Mouse (Mus musculus) embryonic facial prominence, embryonic 14.5 days (tissue): ENCODE results near the gene Cul9. TPM values are rescaled to one million over a fixed set of nuclear protein-coding genes. Genes with fewer than 3 reads are reported as not detected.
A peak's percentile ranks its signal among the peaks of the same experiment; 100 is the strongest.

Experiments used
- ATAC-seq: fragments of 200-750 bp; cut with Nextera tagmentation; 2 replicates; pipeline ENCODE4 v1.8.0; 2017; ENCODE audit warnings: low read depth, moderate number of reproducible peaks, moderate TSS enrichment
- DNase-seq: peaks from one replicate; pipeline ENCODE4 v3.0.0-alpha.2; 2015; ENCODE audit warnings: low spot score
- H3K27ac ChIP-seq: fragments of 300-500 bp; sonication (generic); replicated peaks from 2 replicates; pipeline ENCODE4 v1.5.1; 2014; ENCODE audit warnings: low read depth, mild to moderate bottlenecking, low read length, moderate library complexity
- H3K27me3 ChIP-seq: fragments of 300-500 bp; sonication (generic); replicated peaks from 2 replicates; pipeline ENCODE4 v1.6.1; 2014; ENCODE audit warnings: low read length; ENCODE audit not compliant: control insufficient read depth, insufficient read depth
- H3K36me3 ChIP-seq: fragments of 300-500 bp; sonication (generic); 2 replicates; pipeline ENCODE4 v1.6.1; 2014; ENCODE audit warnings: low read length, mixed read lengths; ENCODE audit not compliant: control insufficient read depth, insufficient read depth
- H3K4me1 ChIP-seq: fragments of 300-500 bp; sonication (generic); 2 replicates; pipeline ENCODE4 v1.6.1; 2014; ENCODE audit warnings: antibody characterized with exemption, low read length; ENCODE audit not compliant: control insufficient read depth, insufficient read depth
- H3K4me2 ChIP-seq: fragments of 300-500 bp; sonication (generic); 2 replicates; pipeline ENCODE4 v1.6.1; 2014; ENCODE audit warnings: low read depth, mild to moderate bottlenecking, low read length, moderate library complexity, mixed read lengths
- H3K4me3 ChIP-seq: fragments of 300-500 bp; sonication (generic); 2 replicates; pipeline ENCODE4 v1.5.1; 2014; ENCODE audit warnings: low read depth, mild to moderate bottlenecking, low read length
- H3K9ac ChIP-seq: fragments of 300-500 bp; sonication (generic); 2 replicates; pipeline ENCODE4 v1.6.1; 2014; ENCODE audit warnings: low read depth, mild to moderate bottlenecking, low read length, moderate library complexity, mixed read lengths
- H3K9me3 ChIP-seq: fragments of 300-500 bp; sonication (generic); 2 replicates; pipeline ENCODE4 v1.6.1; 2016; ENCODE audit warnings: low read length; ENCODE audit not compliant: control insufficient read depth
- WGBS: fragments of 180-500 bp; shearing (Covaris S2); extraction: QIAGEN DNeasy Blood & Tissue Kit; methylation state at CpG from one replicate; pipeline ENCODE4 v1.1.7; 2014; 5-methylcytosine and 5-hydroxymethylcytosine counted together
- polyA plus RNA-seq: library from polyadenylated mRNA; unstranded; fragments of >200 nt; fragmentation: Nextera tagmentation; extraction: Ambion mirVana; gene quantifications from 2 replicates; pipeline ENCODE4 v1.2.1, GENCODE M21; 2014

Cul9 gene
- polyA plus RNA-seq, 1 experiment from 2014 or later = 5.5 TPM

DNA sequence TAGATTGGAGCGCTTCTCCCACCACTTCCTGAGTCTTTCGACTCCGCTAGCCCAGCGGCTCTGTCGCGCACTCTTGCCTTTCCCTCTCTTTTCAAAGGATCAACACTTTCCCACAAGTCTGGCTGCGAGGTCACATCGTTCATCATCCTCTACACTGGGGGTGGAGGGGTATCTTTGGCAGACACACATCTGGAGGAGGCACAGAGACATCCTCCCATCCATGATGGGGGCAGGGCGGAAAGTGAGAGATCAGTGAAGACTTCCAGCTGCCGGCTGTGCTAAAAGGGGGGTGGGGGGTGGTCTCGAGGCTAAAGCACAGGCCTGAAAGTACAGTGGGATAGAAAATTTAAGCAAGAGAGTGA lies 10.4 kb upstream of the Cul9 start:
- Histone ChIP-seq H3K9me3 (no peaks in the 10 kb centered on the region), H3K4me3 (peak overlapping the region; percentile 91), H3K4me2 (peak overlapping the region; percentile 75), H3K36me3 (peaks cover 9% of the 10 kb centered on the region), H3K27me3 (no peaks in the 10 kb centered on the region), H3K4me1 (peaks cover 32% of the 10 kb centered on the region), H3K27ac (peak overlapping the region; percentile 91), H3K9ac (peak overlapping the region; percentile 65)
- ATAC-seq (peak; percentile 3; the same call in 1 of the 2 replicates), DNase-seq (peak; percentile 70)
- under 1% methylated on average over 11 of the region's 11 CpGs for WGBS

DNA sequence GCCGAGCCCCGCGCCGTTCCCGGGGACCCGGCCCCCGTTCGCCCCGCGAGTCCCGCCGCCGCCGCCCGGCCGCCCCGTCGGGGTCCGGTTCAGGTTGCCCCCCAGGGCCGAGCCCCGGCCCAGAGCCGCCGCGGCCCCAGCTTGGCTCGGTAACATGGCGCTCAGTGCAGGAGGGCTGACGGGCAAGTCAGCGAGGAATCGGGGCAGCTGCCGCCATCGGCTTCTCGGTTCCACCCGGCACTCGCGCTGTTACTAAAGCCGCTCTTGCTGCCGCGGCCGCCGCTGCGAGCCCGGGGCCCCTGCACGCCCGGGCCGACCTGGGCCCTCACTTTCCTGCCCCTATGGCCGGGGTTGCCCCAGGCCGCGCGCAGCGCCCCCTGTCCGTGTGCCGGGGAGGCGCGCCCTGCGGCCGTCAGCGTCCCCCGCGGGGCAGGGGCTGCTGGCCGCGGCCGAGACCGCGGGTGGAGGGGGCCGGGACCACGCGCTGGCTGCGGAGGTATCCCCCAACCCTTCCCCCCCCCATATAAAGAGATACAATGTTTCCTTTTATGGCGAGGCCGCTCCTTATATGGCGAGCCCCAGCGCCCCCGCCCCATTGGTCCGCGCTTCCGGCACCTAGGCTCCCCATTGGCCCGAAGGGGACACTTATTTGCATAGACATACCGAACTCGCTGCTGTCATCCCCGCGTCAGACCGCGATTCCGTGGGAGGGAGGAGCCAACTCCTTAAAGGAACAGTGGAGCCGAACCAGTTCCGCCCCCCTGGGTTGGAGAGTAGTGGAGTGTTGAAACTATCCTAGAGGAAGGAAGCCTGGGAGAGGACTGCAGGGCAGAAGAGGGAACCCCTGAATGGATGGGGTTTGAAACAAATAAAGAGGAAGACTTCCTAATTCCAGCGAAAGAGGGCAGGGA lies 9.7 kb upstream of the Cul9 start, which contains the start of gene Srf:
Gene Srf (minus strand): TSS at position 503 of the 911 bp plus-strand sequence.
- peaks cover 32% of the 10 kb centered on the region for H3K4me1 ChIP-seq
- H3K27me3 ChIP-seq = no peaks in the 10 kb centered on the region
- peaks cover 15% of the 10 kb centered on the region for H3K36me3 ChIP-seq
- H3K9me3 ChIP-seq = no peaks in the 10 kb centered on the region
- peak within 1 kb of the TSS; percentile 92 for H3K4me2 ChIP-seq
- under 1% methylated on average over 22 of the region's 87 CpGs for WGBS
- H3K27ac ChIP-seq = peak within 1 kb of the TSS; percentile 91
- peak; percentile 100 for DNase-seq
- peak within 1 kb of the TSS; percentile 91 for H3K4me3 ChIP-seq
- H3K9ac ChIP-seq = peak within 1 kb of the TSS; percentile 98
- ATAC-seq = peak; percentile 95

DNA sequence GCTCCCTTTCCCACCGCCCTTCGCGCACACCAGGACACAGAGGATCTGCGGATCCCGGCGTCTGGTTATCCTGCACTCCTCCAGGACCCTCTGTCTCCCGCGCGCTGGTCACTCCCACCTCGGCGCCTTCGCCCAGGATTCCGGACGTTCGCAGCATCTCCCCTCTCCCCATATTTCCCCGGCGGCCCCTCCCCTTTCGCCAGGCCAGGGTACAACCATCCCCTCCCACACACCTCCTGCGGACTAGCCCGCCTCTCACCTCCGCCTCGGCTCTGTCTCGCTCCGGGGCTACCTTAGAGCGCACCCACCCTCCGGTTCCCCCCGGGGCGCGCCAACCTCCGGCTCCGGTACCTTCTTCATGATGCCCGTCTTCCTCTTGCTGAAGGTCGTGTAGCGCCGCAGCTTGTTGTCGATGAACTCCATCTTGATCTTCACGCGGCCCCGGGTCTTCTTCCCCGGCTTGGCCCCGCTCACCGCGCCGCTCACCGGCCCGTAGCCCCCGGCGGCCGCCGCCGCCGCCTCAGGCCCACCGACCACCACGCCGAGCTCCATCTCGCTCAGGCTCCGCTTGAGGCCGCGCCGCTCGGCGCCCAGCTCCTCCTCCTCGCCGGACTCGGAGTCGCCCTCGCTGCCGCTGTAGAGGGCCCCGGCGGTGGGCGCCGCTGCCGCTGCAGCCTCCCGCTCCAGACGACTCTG lies 8.9 kb upstream of the Cul9 start:
- Histone ChIP-seq H3K4me2 (peak overlapping the region; percentile 92), H3K27me3 (no peaks in the 10 kb centered on the region), H3K4me1 (peaks cover 32% of the 10 kb centered on the region), H3K9me3 (no peaks in the 10 kb centered on the region), H3K27ac (peak overlapping the region; percentile 91), H3K36me3 (peaks cover 23% of the 10 kb centered on the region), H3K4me3 (peak overlapping the region; percentile 91), H3K9ac (peak overlapping the region; percentile 98)
- WGBS = under 1% methylated on average over 63 of the region's 75 CpGs
- ATAC-seq (no peak), DNase-seq (peak; percentile 29)

DNA sequence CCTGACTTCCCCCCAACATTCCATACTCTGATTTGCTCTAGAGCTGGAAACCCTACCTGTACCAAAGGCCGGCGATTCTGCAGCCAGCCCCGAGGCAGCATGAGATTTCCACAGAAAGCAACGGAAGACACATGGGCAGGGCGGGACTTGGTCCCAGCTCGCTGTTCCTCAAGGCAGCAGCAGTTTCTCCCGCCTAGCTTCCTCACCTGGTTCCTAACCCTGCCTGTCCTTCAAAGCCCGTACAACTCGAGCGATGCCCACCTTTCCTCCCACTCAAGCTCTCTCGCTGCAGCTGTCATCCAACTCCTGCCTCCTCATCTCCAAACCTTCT lies 8.4 kb upstream of the Cul9 start:
- no peaks in the 10 kb centered on the region for H3K9me3 ChIP-seq
- H3K27ac ChIP-seq = peak overlapping the region; percentile 91; the same call in 1 of the 2 replicates
- H3K27me3 ChIP-seq = no peaks in the 10 kb centered on the region
- peak; percentile 25 for DNase-seq
- H3K36me3 ChIP-seq = peaks cover 29% of the 10 kb centered on the region
- 0% methylated on average over 11 of the region's 11 CpGs for WGBS
- no peak for ATAC-seq
- peak overlapping the region; percentile 91 for H3K4me3 ChIP-seq
- H3K4me1 ChIP-seq = peaks cover 32% of the 10 kb centered on the region
- peak overlapping the region; percentile 92 for H3K4me2 ChIP-seq
- peak overlapping the region; percentile 98 for H3K9ac ChIP-seq

DNA sequence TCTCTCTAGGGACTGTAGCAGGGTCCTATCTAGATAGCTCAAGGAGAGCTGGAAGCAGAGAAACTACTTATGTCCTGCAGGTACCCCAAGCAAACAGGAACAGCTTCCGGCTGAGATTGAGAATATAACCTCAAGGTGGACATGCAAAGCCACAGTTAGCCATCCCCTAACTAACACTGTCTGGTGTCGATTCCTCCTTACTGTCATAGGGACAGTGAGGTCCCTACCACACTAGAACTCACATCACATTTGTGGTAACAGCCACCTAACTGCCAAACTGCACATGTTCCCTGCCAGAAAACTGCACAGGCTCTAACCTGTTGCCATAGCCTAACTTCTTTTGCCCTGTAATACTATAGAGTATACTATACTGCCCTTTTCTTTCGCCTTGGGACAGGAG lies 7.7 kb upstream of the Cul9 start:
- DNase-seq = no peak
- peak overlapping the region; percentile 91 for H3K4me3 ChIP-seq
- H3K9me3 ChIP-seq = no peaks in the 10 kb centered on the region
- peaks cover 32% of the 10 kb centered on the region for H3K4me1 ChIP-seq
- peak overlapping the region; percentile 72; the same call in 1 of the 2 replicates for H3K27ac ChIP-seq
- H3K36me3 ChIP-seq = peaks cover 35% of the 10 kb centered on the region
- peak overlapping the region; percentile 92 for H3K4me2 ChIP-seq
- WGBS = 63% methylated on average over 3 of the region's 3 CpGs
- no peak for ATAC-seq
- H3K9ac ChIP-seq = 0 out of 2 replicates have a peak overlapping the region, but pooled peaks have one; percentile 98
- H3K27me3 ChIP-seq = no peaks in the 10 kb centered on the region

DNA sequence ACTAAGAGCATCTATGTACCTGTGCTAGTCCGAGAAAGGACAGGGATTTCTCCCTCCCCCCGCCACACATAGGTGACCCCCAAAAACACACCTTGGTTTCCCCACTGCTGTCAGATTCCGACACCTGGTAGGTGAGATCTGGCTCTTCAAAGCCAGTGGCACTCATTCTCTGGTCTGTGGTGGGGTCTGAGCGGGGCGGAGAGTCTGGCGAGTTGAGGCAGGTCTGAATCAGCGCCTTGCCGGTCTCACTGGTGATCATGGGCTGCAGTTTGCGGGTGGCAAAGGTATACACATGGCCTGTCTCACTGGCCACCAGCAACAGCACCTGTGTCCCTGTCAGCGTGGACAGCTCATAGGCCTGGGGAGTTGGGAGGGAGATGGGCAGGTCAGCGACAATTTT lies 7.3 kb upstream of the Cul9 start:
- Histone ChIP-seq H3K27ac (peak overlapping the region; percentile 72), H3K9me3 (no peaks in the 10 kb centered on the region), H3K36me3 (peaks cover 39% of the 10 kb centered on the region), H3K4me1 (peaks cover 32% of the 10 kb centered on the region), H3K27me3 (no peaks in the 10 kb centered on the region), H3K9ac (peak overlapping the region; percentile 98; the same call in 1 of the 2 replicates), H3K4me2 (peak overlapping the region; percentile 92), H3K4me3 (peak overlapping the region; percentile 91)
- WGBS = 38% methylated on average over 11 of the region's 11 CpGs
- DNase-seq (no peak), ATAC-seq (no peak)

DNA sequence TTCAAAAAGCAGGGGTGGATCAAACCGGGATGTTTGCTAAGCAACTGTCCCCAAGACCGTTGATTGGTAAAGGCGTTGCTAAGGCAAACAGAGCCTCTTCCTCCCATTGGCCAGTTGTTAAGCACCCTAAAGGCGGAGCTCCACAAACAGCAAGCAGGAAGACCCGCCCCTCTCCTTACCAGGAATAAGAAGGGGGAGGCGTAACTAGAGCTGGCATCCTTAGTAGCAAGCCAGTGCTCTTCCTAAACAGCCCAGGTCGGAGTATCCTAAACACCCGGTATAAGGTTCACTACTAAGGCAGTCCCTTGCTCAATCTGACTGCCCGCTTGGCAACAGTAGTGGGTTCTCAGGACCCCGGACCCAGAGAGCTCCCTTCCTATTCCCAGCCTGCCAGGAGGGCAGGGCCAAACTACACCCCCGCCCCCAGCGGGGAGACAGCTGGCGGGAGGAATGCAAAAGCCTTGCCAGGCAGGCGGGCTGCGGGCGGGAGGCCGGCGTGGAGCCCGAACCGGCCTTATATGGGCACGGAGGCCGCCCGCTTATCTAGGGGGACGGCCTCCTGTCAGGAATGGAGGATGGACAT lies 6.7 kb upstream of the Cul9 start:
- H3K4me3 ChIP-seq = peak overlapping the region; percentile 91
- WGBS = under 1% methylated on average over 16 of the region's 24 CpGs
- H3K27ac ChIP-seq = peak overlapping the region; percentile 72
- H3K4me1 ChIP-seq = peaks cover 32% of the 10 kb centered on the region
- H3K9me3 ChIP-seq = no peaks in the 10 kb centered on the region
- no peaks in the 10 kb centered on the region for H3K27me3 ChIP-seq
- H3K4me2 ChIP-seq = peak overlapping the region; percentile 92
- peak overlapping the region; percentile 30; the same call in 1 of the 2 replicates for H3K9ac ChIP-seq
- peak; percentile 99 for DNase-seq
- peaks cover 44% of the 10 kb centered on the region for H3K36me3 ChIP-seq
- ATAC-seq = peak; percentile 83

DNA sequence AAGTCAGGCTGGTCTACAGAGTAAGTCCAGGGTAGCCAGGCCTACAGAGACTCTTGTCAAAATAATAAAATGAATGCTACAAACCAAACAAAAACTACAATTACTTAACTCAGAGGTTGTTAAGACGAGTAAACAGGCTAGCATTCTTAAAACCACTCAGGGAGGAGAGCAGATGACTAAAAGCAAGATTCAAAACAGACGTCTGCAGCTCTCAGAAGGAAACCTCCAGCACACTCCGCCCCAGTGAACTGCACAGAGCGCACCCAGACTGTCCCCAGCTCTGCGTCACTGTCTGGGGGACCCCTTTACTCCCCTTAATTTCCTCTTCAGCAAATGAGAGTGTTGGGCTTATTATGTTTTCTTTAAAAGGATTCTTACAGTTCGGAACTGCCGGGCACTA lies 6.0 kb upstream of the Cul9 start:
- Histone ChIP-seq H3K27ac (peak overlapping the region; percentile 72; the same call in 1 of the 2 replicates), H3K9me3 (no peaks in the 10 kb centered on the region), H3K9ac (no peak overlapping the region; the same call in 1 of the 2 replicates), H3K27me3 (no peaks in the 10 kb centered on the region), H3K36me3 (peaks cover 47% of the 10 kb centered on the region), H3K4me3 (no peak overlapping the region), H3K4me1 (peaks cover 28% of the 10 kb centered on the region), H3K4me2 (peak overlapping the region; percentile 92; the same call in 1 of the 2 replicates)
- DNase-seq (no peak), ATAC-seq (no peak)
- WGBS = 75% methylated on average over 7 of the region's 7 CpGs
